Mouse (Mus musculus): ENCODE results near the gene Dedd.

- TF ChIP-seq CTCF (IDR thresholded peaks at IDR 0.05; ENCODE audit: low read depth) (no peak), EP300 (IDR thresholded peaks at IDR 0.05; ENCODE audit: low read depth) (no peak)
Observed at GRCm38 (mm10) chr1:171298226-171298625, 30.7 kb upstream of the Dedd start.
